Mouse (Mus musculus) liver, embryonic 14.5 days (tissue): ENCODE results near the gene E2f6.

ENCODE experiments used
- CTCF ChIP-seq: IDR thresholded peaks from 2 replicates; pipeline ENCODE4 v1.5.1; 2016; ENCODE audit warnings: antibody characterized with exemption, low read depth, control low read depth
- EP300 ChIP-seq: IDR thresholded peaks from 2 replicates; pipeline ENCODE4 v1.6.1; 2016; ENCODE audit warnings: antibody characterized with exemption, low read depth

DNA sequence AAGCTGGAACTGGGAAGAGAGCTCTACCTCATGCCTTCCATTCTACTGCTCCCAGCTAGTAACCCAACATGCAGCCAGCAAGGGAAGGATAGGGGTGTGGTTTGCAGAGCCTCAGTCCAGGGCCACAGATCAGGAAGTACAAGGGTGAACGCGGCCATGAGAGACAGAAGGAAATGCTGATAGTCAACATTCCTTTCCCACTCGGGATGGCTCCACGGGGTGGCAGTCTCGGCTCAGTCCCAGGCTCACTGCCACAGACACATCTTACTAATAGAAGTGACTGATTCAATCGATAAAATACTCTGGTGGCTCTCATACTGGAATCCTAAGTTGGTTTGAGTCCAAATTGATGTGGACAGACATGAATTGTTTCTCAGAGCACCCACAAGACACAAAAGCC is 17.7 kb downstream of the E2f6 start:
- TF ChIP-seq EP300 = no peak
- TF ChIP-seq CTCF = peak; percentile 54
